Mouse (Mus musculus): ENCODE measurements around the gene Olfr700.
A peak's percentile ranks its signal among the peaks of the same experiment; 100 is the strongest.
"Not testable (repeated sequence)": the region's sequence is repeated elsewhere in the genome, so short reads cannot be mapped to it uniquely, and the experiment has no call there.

Olfr700 gene

DNA sequence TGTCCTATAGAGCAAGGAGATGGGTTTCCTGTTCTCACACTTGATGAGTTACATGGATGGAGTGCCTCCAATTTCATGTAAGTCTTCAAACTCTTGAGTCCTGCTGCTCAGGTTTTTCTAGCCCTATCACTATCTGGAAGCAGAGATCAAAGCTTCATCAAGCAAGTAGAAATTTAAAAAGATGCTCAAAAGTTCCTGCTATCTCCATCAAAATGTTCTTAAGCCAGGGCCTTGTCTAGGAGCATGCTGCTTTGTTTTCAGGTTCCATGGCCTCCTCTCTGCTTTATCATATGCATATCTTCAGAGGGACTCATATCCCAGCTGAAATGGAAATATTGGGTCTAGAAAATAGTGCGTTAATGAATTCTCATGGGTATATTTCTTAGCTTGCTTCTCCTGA is at the start of gene Olfr700:
Gene Olfr700 (minus strand): TSS at position 101 of the 400 bp plus-strand sequence.
- DNase-seq, result no peak

DNA sequence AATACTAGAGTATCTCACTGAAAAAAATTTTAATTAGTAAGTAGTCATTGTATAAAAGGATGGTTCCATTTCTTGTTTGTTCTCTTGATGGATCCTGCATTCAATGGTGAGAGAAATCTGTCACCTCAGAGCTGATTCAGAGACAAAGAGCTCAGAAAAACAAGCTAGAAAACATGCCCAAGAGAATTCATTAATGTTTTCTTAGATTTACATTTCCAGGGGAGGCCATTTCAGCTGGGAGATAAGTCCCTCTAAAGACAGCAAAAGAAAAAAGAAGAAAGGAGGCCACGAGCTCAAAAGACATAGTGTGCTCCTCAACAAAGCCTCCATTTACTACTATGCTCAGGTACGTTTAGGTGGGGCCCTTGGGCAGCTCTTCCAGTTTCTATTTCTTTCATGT is 34.4 kb upstream of the Olfr700 start, which contains the start of gene Olfr703:
Gene Olfr703 (plus strand): TSS at position 301 of the 400 bp plus-strand sequence.
- DNase-seq, result no peak

DNA sequence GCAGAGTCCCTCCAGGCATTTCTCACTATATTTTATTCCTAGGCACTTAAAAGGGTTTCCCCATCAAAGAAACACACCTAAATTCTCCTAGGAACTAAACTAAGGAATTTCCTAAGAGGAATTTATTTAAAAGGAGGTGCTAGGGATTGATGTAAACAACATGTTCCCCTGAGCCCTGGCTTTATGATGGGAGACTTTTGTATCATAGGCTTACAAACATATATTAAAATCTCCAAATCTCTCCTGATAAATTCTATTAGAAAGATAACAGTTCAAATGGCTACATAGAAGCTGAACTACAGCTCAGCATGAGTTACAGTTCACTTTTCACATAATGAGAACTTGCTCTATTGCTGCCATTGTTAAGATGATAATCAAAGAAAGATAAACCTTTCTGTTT is 25.2 kb upstream of the Olfr700 start, which contains the start of gene Olfr702:
Gene Olfr702 (minus strand): TSS at position 101 of the 400 bp plus-strand sequence.
- DNase-seq, result no peak

DNA sequence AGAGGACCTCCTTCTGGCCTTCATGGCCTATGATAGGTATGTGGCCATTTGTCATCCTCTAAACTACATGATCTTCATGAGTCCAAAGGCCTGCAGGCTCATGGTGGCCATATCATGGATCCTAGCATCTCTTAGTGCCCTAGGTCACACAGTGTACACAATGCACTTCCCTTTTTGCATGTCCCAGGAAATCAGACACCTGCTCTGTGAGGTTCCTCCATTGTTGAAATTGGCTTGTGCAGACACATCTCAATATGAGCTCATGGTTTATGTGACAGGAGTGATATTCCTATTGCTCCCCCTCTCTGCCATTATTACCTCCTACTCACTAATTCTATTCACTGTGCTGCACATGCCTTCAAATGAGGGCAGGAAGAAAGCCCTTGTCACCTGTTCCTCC is 9.8 kb upstream of the Olfr700 start:
- DNase-seq, result no peak

DNA sequence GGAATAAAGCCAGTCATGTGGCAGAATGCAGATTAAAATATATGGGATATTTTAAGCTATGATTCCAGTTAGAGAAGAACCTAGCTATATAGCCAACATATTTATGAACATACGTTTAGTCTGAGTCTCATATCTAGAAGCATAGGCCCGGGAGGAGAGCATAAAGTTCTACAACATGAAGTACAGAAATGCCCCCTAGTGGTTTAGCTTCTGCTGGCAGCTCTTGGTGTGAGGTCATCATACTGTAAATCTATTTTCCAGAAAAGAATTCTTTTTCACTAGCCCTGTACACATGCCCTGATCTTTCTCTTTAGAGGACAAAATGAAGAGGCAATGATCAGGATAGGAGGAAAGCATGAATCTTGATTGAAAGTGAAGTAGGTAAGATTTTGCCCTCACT is 7.1 kb upstream of the Olfr700 start:
- DNase-seq, result peak; percentile 20

DNA sequence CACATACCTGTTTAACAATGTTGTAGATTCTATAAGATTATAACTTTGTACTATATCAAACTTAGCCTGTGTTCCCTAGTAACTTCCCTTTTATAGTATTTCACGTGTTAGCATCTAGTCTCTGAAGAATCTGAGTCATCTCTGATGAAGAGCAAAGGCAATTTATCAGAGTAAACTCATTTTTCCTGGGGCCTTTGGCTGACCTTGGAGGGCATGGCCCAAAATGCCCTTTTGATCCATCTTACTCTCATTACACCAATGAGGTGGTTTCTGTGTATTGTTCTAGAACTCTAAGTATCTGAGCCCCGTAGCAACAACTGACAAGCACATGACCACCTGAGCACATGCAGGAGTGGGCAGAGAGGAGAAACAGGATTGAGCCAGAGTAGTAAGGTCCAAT is 5.2 kb upstream of the Olfr700 start, which contains the start of gene Olfr701:
Gene Olfr701 (plus strand): TSS at position 301 of the 400 bp plus-strand sequence.
- DNase-seq, result no peak

DNA sequence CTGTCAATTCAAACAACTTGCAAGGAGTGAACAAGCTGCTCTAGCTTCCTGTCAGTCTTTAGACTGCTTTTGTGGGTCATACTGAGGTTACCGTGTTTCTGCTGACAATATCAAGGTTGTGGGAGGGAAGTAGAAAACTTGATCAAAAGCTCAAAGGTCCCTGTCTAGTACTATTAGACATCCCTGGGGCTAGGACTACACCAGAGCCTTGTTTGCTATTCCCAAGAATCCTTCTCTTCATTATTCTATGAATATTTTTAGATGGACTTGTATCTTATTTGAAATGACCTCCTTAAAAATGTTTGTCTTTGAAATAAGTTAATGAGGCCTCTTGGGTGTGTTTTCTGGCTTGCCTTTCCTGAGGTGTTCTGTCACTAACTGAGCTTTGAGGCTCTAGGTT is 15.5 kb downstream of the Olfr700 start, which contains the start of gene Olfr699:
Gene Olfr699 (minus strand): TSS at position 101 of the 400 bp plus-strand sequence.
- no peak for DNase-seq

DNA sequence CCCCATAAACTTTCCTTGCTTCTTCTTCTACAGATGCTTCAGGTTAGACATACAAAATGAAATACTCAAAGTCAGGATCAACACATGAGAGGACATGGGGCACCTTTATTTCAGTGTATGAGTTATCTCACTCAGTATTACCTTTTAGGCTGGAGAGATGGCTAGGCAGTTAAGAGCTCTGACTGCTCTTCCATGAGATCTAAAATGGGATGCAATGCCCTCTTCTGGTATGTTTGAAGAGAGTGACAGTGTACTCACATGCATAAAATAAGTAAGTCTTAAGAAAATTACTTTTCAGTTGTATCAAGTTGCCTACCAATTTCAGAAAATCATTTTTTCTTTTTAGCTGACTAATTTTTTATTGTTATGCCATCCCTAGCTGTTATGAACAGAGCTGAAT is 20.3 kb downstream of the Olfr700 start:
- no peak for DNase-seq

DNA sequence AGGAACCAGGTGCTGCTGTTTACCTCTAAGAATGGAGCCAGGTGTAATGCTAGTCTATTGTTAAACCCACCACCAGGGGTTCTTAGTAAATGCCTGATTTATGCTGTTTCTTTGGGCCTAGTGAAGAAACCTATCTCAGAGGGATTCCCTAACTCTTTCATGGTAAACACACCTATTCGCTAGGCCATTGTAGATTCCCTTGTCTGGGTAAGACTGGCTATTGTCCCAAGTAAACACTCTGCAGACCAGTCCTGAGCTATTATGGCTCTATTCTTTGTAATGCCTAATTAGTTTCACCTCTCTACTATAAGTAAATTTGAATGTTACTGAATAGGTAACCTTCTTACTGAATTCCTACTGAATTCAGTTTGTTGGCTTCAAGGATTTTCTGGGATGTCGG is 47.6 kb downstream of the Olfr700 start:
- DNase-seq, result not testable (repeated sequence)

DNA sequence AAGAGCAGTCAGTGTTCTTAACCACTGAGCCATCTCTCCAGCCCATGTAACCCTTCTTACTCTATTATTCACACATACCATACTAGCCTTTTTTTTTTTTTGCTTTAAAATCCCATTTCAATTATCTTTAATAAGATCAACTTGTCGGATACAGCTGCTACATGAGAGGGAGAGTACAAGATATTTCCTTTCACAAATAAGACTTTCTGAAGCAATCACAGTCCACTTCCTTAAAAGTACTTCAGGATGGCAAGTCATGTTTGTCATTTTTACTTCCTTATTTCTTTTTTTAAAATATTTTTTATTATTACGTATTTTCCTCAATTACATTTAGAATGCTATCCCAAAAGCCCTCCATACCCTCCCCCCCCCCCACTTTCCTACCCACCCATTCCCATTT is 49.8 kb downstream of the Olfr700 start:
- no peak for DNase-seq
